Mouse (Mus musculus) liver, postnatal 0 days (tissue): ENCODE results near the gene Pgm2.

Source experiments
- CTCF ChIP-seq: sonication (generic); IDR thresholded peaks from 2 replicates; pipeline ENCODE4 v1.5.1; 2016; ENCODE audit warnings: antibody characterized with exemption, low read depth
- EP300 ChIP-seq: IDR thresholded peaks from 2 replicates; pipeline ENCODE4 v1.6.1; 2016; ENCODE audit warnings: antibody characterized with exemption, low read depth, mild to moderate bottlenecking

DNA sequence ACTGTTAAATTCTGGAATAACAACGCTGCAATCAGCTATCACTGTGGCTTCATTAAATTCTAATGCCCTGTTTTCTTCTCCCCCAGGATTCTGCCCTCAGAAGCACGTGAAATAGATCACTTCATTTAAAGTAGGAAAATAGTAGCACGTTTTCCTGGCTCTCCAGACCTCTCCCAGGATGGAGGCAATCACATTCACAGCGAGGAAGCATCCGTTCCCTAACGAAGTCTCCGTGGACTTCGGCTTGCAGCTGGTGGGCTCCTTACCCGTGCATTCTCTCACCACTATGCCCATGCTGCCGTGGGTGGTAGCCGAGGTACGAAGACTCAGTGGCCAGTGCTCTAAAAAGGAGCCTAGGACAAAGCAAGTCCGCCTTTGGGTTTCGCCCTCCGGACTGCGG lies 80.6 kb downstream of the Pgm2 start:
- TF ChIP-seq CTCF (no peak), EP300 (no peak)
